Mouse (Mus musculus) erythroblast, embryonic 14.5 days (primary cell): ENCODE results near the gene Fcgrt.

Experiments used
- GATA1 ChIP-seq: IDR thresholded peaks from 2 replicates; pipeline ENCODE4 v1.6.1; 2012; ENCODE audit warnings: low read length, inconsistent platforms, mixed read lengths
- TAL1 ChIP-seq: IDR thresholded peaks from 3 replicates; pipeline ENCODE4 v1.6.1; 2012; ENCODE audit warnings: low read length, inconsistent platforms, mixed read lengths

DNA sequence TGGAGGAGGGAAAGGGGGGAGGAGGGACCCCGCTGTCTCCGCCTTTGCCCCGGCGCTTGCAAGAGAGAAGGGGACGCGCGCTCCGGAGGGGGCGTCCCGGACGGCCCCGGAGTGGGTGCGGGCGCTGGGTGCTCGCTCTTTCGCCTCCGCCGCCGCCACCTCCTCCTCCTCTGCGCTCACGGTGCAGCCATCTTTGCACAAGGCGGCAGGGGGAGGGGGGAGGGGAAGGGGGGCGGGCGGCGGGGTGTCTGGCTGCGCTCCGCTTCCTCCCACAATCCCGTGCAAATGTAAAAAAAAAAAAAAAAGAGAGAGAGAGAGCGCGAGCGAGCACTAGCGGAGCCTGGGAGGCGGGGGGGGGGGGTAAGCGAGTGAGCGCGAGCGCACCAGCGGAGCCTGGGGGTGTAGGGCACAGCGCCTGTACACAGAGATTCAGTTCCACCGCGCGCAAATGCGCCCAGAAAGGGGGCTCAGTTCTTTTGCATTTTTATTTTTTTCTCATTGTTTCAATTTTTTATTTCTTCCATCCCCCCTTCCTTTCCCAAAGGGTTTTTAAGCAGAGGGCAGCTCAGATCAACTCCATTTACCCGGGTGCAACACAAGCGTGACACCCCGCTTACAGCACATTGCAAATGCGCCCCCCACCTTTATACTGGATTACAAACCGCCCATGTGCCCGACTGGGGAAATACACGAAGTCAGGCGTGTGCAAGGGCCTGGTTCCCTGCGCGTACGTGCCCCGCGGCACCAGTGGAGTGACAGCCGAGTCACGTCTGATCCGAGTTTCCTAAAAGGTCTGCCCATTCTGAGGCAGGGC, 50.3 kb downstream of the Fcgrt start:
- TF ChIP-seq TAL1 (no peak), GATA1 (no peak)
